In the genomic region with DNA sequence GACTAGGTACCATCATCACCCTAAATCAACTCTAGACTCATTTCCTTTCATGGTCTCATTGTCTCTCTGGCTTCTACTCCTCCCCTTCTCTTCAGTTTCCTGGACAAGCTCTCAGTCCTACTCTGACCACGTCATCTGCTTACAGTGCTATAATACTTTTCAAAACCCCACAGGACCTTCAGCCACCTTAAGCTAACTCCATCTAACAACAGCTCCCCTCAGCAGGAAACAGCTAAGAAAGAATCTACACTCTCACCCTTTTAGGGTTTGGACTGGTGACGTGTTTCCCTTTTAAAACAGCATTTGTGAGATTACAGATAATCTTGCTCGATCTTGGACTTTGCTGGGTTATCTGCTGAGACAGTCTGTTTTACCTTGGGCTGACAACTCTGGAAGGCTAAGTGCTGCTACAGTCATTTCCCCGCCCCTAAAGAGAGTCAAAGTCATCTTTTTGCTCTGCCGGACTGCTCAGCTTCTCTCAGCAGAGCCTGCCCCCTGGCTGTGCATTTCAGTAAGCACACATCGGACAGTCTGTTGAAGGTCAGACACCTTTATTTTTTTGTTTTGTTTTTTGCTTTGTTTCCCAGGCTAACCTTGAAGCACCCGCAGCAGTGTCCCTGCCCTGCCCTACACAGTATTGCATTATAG, we compare ENCODE assay signal across 8 mouse cellular contexts. TPM values are rescaled to one million over a fixed set of nuclear protein-coding genes. Genes with fewer than 3 reads are reported as not detected.
DNase-seq lines count a peak whose midpoint lies in the region; ATAC-seq and TF ChIP-seq lines count a peak whose summit lies in the region.

No protein-coding gene starts in this region.

- H3K9me3 ChIP-seq in hindbrain, embryonic 16.5 days (ENCODE audit: control insufficient read depth, low read length), result no peaks in the 10 kb centered on the region
- no peaks in the 10 kb centered on the region for H3K9me3 ChIP-seq in midbrain, postnatal 0 days (ENCODE audit: low read length)
- no peaks in the 10 kb centered on the region for H3K9me3 ChIP-seq in stomach, postnatal 0 days (ENCODE audit: control insufficient read depth, low read length)

- no peak overlapping the region for H3K9ac ChIP-seq in hindbrain, embryonic 16.5 days (ENCODE audit: low read depth, low read length)
- H3K9ac ChIP-seq in liver, adult 2 months (ENCODE audit: low read depth, low read length), result no peak overlapping the region
- 0 out of 2 replicates have a peak overlapping the region, but pooled peaks have one; percentile 8 for H3K9ac ChIP-seq in midbrain, postnatal 0 days (replicated peaks; ENCODE audit: low read length, poor library complexity, severe bottlenecking)
- H3K9ac ChIP-seq in stomach, postnatal 0 days (ENCODE audit: low read length), result no peak overlapping the region; the same call in 1 of the 2 replicates

- H3K79me2 ChIP-seq in liver, adult 2 months (ENCODE audit: control insufficient read depth, insufficient read depth, low read length), result no peaks in the 10 kb centered on the region

- no peak overlapping the region for H3K4me3 ChIP-seq in hindbrain, embryonic 16.5 days (ENCODE audit: low read length)
- no peak overlapping the region for H3K4me3 ChIP-seq in liver, adult 2 months (ENCODE audit: insufficient read depth, low read depth, low read length)
- no peak overlapping the region for H3K4me3 ChIP-seq in midbrain, postnatal 0 days (ENCODE audit: low read depth, low read length)
- H3K4me3 ChIP-seq in stomach, postnatal 0 days (ENCODE audit: low read depth, low read length), result no peak overlapping the region

- H3K4me1 ChIP-seq in hindbrain, embryonic 16.5 days (ENCODE audit: control insufficient read depth, insufficient read depth, low read depth, low read length), result no peaks in the 10 kb centered on the region
- H3K4me1 ChIP-seq in liver, adult 2 months (ENCODE audit: control insufficient read depth, insufficient read depth, low read length), result peaks cover 2% of the 10 kb centered on the region; the same call in 1 of the 2 replicates
- no peaks in the 10 kb centered on the region for H3K4me1 ChIP-seq in midbrain, postnatal 0 days (ENCODE audit: insufficient read depth, low read length)
- no peaks in the 10 kb centered on the region for H3K4me1 ChIP-seq in stomach, postnatal 0 days (replicated peaks; ENCODE audit: control insufficient read depth, insufficient read depth)

- peak; percentile 89 for TF ChIP-seq CTCF in liver, adult 2 months (IDR thresholded peaks at IDR 0.05; ENCODE audit: low read depth, low read length)
- peak; percentile 84 for TF ChIP-seq CTCF in midbrain, postnatal 0 days (IDR thresholded peaks at IDR 0.05)
- TF ChIP-seq CTCF in stomach, postnatal 0 days (IDR thresholded peaks at IDR 0.05; ENCODE audit: low read depth), result peak; percentile 95

- DNase-seq in right cerebral cortex, postnatal 10 days (ENCODE audit: low spot score in 2 of 2), result peak; percentile 34 to 60
- DNase-seq in right cerebral cortex, postnatal 25 days, result no peak
- peak; percentile 69 for DNase-seq in c-Kit-positive CD71-positive TER-119-negative erythroid progenitor cells, embryonic 14.5 days (ENCODE audit: low read depth)
- DNase-seq in gastrocnemius, adult 8-10 months (ENCODE audit: low spot score in 2 of 2), result peak; percentile 35 to 38
- peak; percentile 64 for DNase-seq in liver, adult 2 months (ENCODE audit: extremely low read depth, low read depth, low spot score)
- DNase-seq in midbrain, postnatal 0 days (ENCODE audit: low spot score), result peak; percentile 73
- peak; percentile 75 for DNase-seq in stomach, postnatal 0 days (ENCODE audit: low spot score)

- no peak overlapping the region for H3K4me2 ChIP-seq in hindbrain, embryonic 16.5 days (ENCODE audit: low read length)
- H3K4me2 ChIP-seq in midbrain, postnatal 0 days (ENCODE audit: low read depth, low read length, poor library complexity, severe bottlenecking), result no peak overlapping the region
- 0 out of 2 replicates have a peak overlapping the region, but pooled peaks have one; percentile 25 for H3K4me2 ChIP-seq in stomach, postnatal 0 days (replicated peaks; ENCODE audit: low read depth)

- no peak overlapping the region for H3K27ac ChIP-seq in hindbrain, embryonic 16.5 days (ENCODE audit: low read depth, low read length)
- peak overlapping the region; percentile 20; the same call in 1 of the 2 replicates for H3K27ac ChIP-seq in liver, adult 2 months (replicated peaks; ENCODE audit: insufficient read depth, low read depth, low read length)
- H3K27ac ChIP-seq in midbrain, postnatal 0 days (ENCODE audit: low read depth, low read length), result no peak overlapping the region
- H3K27ac ChIP-seq in stomach, postnatal 0 days (replicated peaks), result peak overlapping the region; percentile 78

- no peaks in the 10 kb centered on the region for H3K27me3 ChIP-seq in hindbrain, embryonic 16.5 days (replicated peaks; ENCODE audit: control insufficient read depth, insufficient read depth, low read length)
- H3K27me3 ChIP-seq in liver, adult 2 months (ENCODE audit: control insufficient read depth, insufficient read depth, low read length), result no peaks in the 10 kb centered on the region
- H3K27me3 ChIP-seq in midbrain, postnatal 0 days (ENCODE audit: insufficient read depth, low read length), result no peaks in the 10 kb centered on the region
- no peaks in the 10 kb centered on the region for H3K27me3 ChIP-seq in stomach, postnatal 0 days (ENCODE audit: control insufficient read depth, insufficient read depth, low read length)

- ATAC-seq in hindbrain, embryonic 16.5 days, result peak; percentile 78
- peak; percentile 52; the same call in 1 of the 2 replicates for ATAC-seq in midbrain, postnatal 0 days (ENCODE audit: low FRiP score)
- peak; percentile 91 for ATAC-seq in stomach, postnatal 0 days (ENCODE audit: low FRiP score, low TSS enrichment)

- no peaks in the 10 kb centered on the region for H3K36me3 ChIP-seq in hindbrain, embryonic 16.5 days (ENCODE audit: control insufficient read depth, insufficient read depth, low read length)
- peaks cover 2% of the 10 kb centered on the region; the same call in 1 of the 2 replicates for H3K36me3 ChIP-seq in liver, adult 2 months (ENCODE audit: control insufficient read depth, insufficient read depth, low read length)
- H3K36me3 ChIP-seq in midbrain, postnatal 0 days (ENCODE audit: insufficient read depth, low read length), result no peaks in the 10 kb centered on the region
- no peaks in the 10 kb centered on the region for H3K36me3 ChIP-seq in stomach, postnatal 0 days (ENCODE audit: control insufficient read depth, insufficient read depth, low read length)

- TF ChIP-seq POLR2A in liver, adult 2 months (IDR thresholded peaks at IDR 0.05; ENCODE audit: extremely low read depth, insufficient read depth, low read length), result no peak

- TF ChIP-seq EP300 in stomach, postnatal 0 days (optimal IDR thresholded peaks at IDR 0.05), result no peak

- 27% methylated on average over 7 of the region's 7 CpGs for WGBS in hindbrain, embryonic 16.5 days
- WGBS in liver, adult 2 months, result 23% methylated on average over 7 of the region's 7 CpGs
- 27% methylated on average over 7 of the region's 7 CpGs for WGBS in midbrain, postnatal 0 days
- 13% methylated on average over 7 of the region's 7 CpGs for WGBS in stomach, postnatal 0 days

RNA-seq across cellular contexts. Expression of a gene that starts 8.5 kb away (rescaled TPM):
- total RNA-seq in gastrocnemius, adult 8-10 months (2022), result 10 to 100 TPM; 18.9 to 25.4 (median 23.8) TPM
- polyA plus RNA-seq in hindbrain, embryonic 16.5 days (2015; fragmentation: Nextera tagmentation; extraction: Ambion mirVana), result 20.0 and 22.8 TPM in 2 replicates
- 16.0 and 16.2 TPM in 2 replicates for total RNA-seq in liver, adult 2 months (2014; rRNA removed)
- 6.1 and 6.6 TPM in 2 replicates for polyA plus RNA-seq in liver, adult 2 months (2012; rRNA removed)
- 36.7 and 41.8 TPM in 2 replicates for total RNA-seq in midbrain, postnatal 0 days (2014; rRNA removed)
- 24.0 and 30.8 TPM in 2 replicates for polyA plus RNA-seq in midbrain, postnatal 0 days (2015; fragmentation: Nextera tagmentation; extraction: Ambion mirVana)
- 28.3 and 32.4 TPM in 2 replicates for polyA plus RNA-seq in stomach, postnatal 0 days (2015; fragmentation: Nextera tagmentation; extraction: Ambion mirVana)

RNA-seq across cellular contexts. Expression of a gene that starts 19.9 kb away (rescaled TPM):
- total RNA-seq in gastrocnemius, adult 8-10 months (2022), result 10 to 100 TPM; 39.9 to 46.3 (median 43.4) TPM
- 8.9 and 9.0 TPM in 2 replicates for polyA plus RNA-seq in hindbrain, embryonic 16.5 days (2015; fragmentation: Nextera tagmentation; extraction: Ambion mirVana)
- total RNA-seq in liver, adult 2 months (2014; rRNA removed), result 25.0 and 40.6 TPM in 2 replicates
- polyA plus RNA-seq in liver, adult 2 months (2012; rRNA removed), result 134 and 135 TPM in 2 replicates
- total RNA-seq in midbrain, postnatal 0 days (2014; rRNA removed), result 6.3 and 10.9 TPM in 2 replicates
- 4.0 and 5.0 TPM in 2 replicates for polyA plus RNA-seq in midbrain, postnatal 0 days (2015; fragmentation: Nextera tagmentation; extraction: Ambion mirVana)
- polyA plus RNA-seq in stomach, postnatal 0 days (2015; fragmentation: Nextera tagmentation; extraction: Ambion mirVana), result 14.7 and 17.3 TPM in 2 replicates

RNA-seq across cellular contexts. Expression of a gene that starts 46.9 kb away (rescaled TPM):
- 10 to 100 TPM; 10.7 to 21.6 (median 18.7) TPM for total RNA-seq in gastrocnemius, adult 8-10 months (2022)
- polyA plus RNA-seq in hindbrain, embryonic 16.5 days (2015; fragmentation: Nextera tagmentation; extraction: Ambion mirVana), result 35.2 and 36.1 TPM in 2 replicates
- total RNA-seq in liver, adult 2 months (2014; rRNA removed), result 12.4 and 15.4 TPM in 2 replicates
- polyA plus RNA-seq in liver, adult 2 months (2012; rRNA removed), result 49.1 and 53.8 TPM in 2 replicates
- 36.5 and 40.1 TPM in 2 replicates for total RNA-seq in midbrain, postnatal 0 days (2014; rRNA removed)
- polyA plus RNA-seq in midbrain, postnatal 0 days (2015; fragmentation: Nextera tagmentation; extraction: Ambion mirVana), result 35.5 and 36.7 TPM in 2 replicates
- 22.0 and 24.6 TPM in 2 replicates for polyA plus RNA-seq in stomach, postnatal 0 days (2015; fragmentation: Nextera tagmentation; extraction: Ambion mirVana)

Comparison
In these comparisons a context has a peak if more than half of its experiments do, and no peak if none do; other contexts are left out.
1. H3K27ac ChIP-seq: peak in liver, adult 2 months (single experiment) and stomach, postnatal 0 days (single experiment); none in hindbrain, embryonic 16.5 days (single experiment) and midbrain, postnatal 0 days (single experiment).
2. Peak in every context shown above with its lines, with median percentiles within 50 percentile points of each other: ATAC-seq and CTCF ChIP-seq.